Mouse (Mus musculus) neural tube, embryonic 11.5 days (tissue): ENCODE data around the gene Ankrd11. TPM values are rescaled to one million over a fixed set of nuclear protein-coding genes. Genes with fewer than 3 reads are reported as not detected.

Experiments
- ATAC-seq: fragments of 200-750 bp; cut with Nextera tagmentation; 2 replicates; pipeline ENCODE4 v1.8.0; 2017; ENCODE audit warnings: moderate number of reproducible peaks, mild to moderate bottlenecking, moderate TSS enrichment, moderate library complexity; ENCODE audit not compliant: insufficient read depth, low FRiP score, low TSS enrichment
- DNase-seq: peaks from one replicate; pipeline ENCODE4 v3.0.0-alpha.2; 2015; ENCODE audit warnings: low spot score
- H3K27ac ChIP-seq: fragments of 300-500 bp; sonication (generic); 2 replicates; pipeline ENCODE4 v1.5.1; 2014; ENCODE audit warnings: low read depth, mild to moderate bottlenecking, low read length
- H3K27me3 ChIP-seq: fragments of 300-500 bp; sonication (generic); 2 replicates; pipeline ENCODE4 v1.6.1; 2014; ENCODE audit warnings: mild to moderate bottlenecking, low read length, mixed read lengths; ENCODE audit not compliant: control insufficient read depth, insufficient read depth
- H3K36me3 ChIP-seq: fragments of 300-500 bp; sonication (generic); 2 replicates; pipeline ENCODE4 v1.6.1; 2014; ENCODE audit warnings: mild to moderate bottlenecking, low read length, moderate library complexity, mixed read lengths; ENCODE audit not compliant: control insufficient read depth, insufficient read depth
- H3K4me1 ChIP-seq: fragments of 300-500 bp; sonication (generic); 2 replicates; pipeline ENCODE4 v1.6.1; 2014; ENCODE audit warnings: low read length, mixed read lengths; ENCODE audit not compliant: control insufficient read depth, insufficient read depth
- H3K4me2 ChIP-seq: fragments of 300-500 bp; sonication (generic); 2 replicates; pipeline ENCODE4 v1.6.1; 2014; ENCODE audit warnings: low read depth, mild to moderate bottlenecking, moderate library complexity
- H3K4me3 ChIP-seq: fragments of 300-500 bp; sonication (generic); 2 replicates; pipeline ENCODE4 v1.5.1; 2014; ENCODE audit warnings: low read depth, low read length
- H3K9ac ChIP-seq: fragments of 300-500 bp; sonication (generic); 2 replicates; pipeline ENCODE4 v1.6.1; 2014; ENCODE audit warnings: mild to moderate bottlenecking, low read length
- H3K9me3 ChIP-seq: fragments of 300-500 bp; sonication (generic); 2 replicates; pipeline ENCODE4 v1.6.1; 2016; ENCODE audit warnings: low read length; ENCODE audit not compliant: control insufficient read depth
- WGBS: fragments of 180-500 bp; shearing (Covaris S2); extraction: QIAGEN DNeasy Blood & Tissue Kit; methylation state at CpG from one replicate; pipeline ENCODE4 v1.1.7; 2014; 5-methylcytosine and 5-hydroxymethylcytosine counted together
- polyA plus RNA-seq: library from polyadenylated mRNA; unstranded; fragments of >200 nt; fragmentation: Nextera tagmentation; extraction: Ambion mirVana; gene quantifications from 2 replicates; pipeline ENCODE4 v1.2.1, GENCODE M21; 2014

Ankrd11 gene
- polyA plus RNA-seq, 1 experiment from 2014 or later, result 88.3 TPM

- no peak overlapping the region for H3K9ac ChIP-seq
- no peaks in the 10 kb centered on the region for H3K36me3 ChIP-seq
- H3K9me3 ChIP-seq, result no peaks in the 10 kb centered on the region
- H3K4me3 ChIP-seq, result no peak overlapping the region
- no peak overlapping the region for H3K27ac ChIP-seq
- no peaks in the 10 kb centered on the region for H3K27me3 ChIP-seq
- H3K4me2 ChIP-seq, result no peak overlapping the region
- H3K4me1 ChIP-seq, result no peaks in the 10 kb centered on the region
- ATAC-seq (no peak), DNase-seq (no peak)
- WGBS, result 89% methylated on average over 8 of the region's 8 CpGs
These were observed 115.9 kb downstream of the Ankrd11 start for GRCm38 (mm10) chr8:122925939-122926722.

- no peak overlapping the region for H3K27ac ChIP-seq
- 77% methylated on average over 6 of the region's 6 CpGs for WGBS
These were observed 118.0 kb downstream of the Ankrd11 start for GRCm38 (mm10) chr8:122924091-122924490.

GRCm38 (mm10) chr8:122923431-122924090 is 118.5 kb downstream of the Ankrd11 start:
- no peak overlapping the region for H3K4me3 ChIP-seq
- no peaks in the 10 kb centered on the region for H3K27me3 ChIP-seq
- H3K9me3 ChIP-seq, result no peaks in the 10 kb centered on the region
- H3K9ac ChIP-seq, result no peak overlapping the region
- no peak overlapping the region for H3K27ac ChIP-seq
- 0 out of 2 replicates have a peak, but pooled peaks cover 3% of the 10 kb centered on the region for H3K4me1 ChIP-seq
- WGBS, result 64% methylated on average over 7 of the region's 7 CpGs
- DNase-seq, result no peak
- H3K36me3 ChIP-seq, result no peaks in the 10 kb centered on the region
- H3K4me2 ChIP-seq, result no peak overlapping the region
- ATAC-seq, result no peak

More at GRCm38 (mm10) chr8:122924091-122924490, 118.0 kb downstream of the Ankrd11 start:
- no peak overlapping the region for H3K9ac ChIP-seq
- no peak overlapping the region for H3K4me3 ChIP-seq
- no peak overlapping the region for H3K4me2 ChIP-seq
- DNase-seq (no peak), ATAC-seq (no peak)
- no peaks in the 10 kb centered on the region for H3K9me3 ChIP-seq
- no peaks in the 10 kb centered on the region for H3K4me1 ChIP-seq
- H3K27me3 ChIP-seq, result no peaks in the 10 kb centered on the region
- no peaks in the 10 kb centered on the region for H3K36me3 ChIP-seq

GRCm38 (mm10) chr8:122922945-122923344 is 119.1 kb downstream of the Ankrd11 start:
- Histone ChIP-seq H3K27me3 (no peaks in the 10 kb centered on the region), H3K4me3 (no peak overlapping the region), H3K9me3 (no peaks in the 10 kb centered on the region), H3K27ac (no peak overlapping the region), H3K9ac (no peak overlapping the region), H3K36me3 (no peaks in the 10 kb centered on the region), H3K4me1 (0 out of 2 replicates have a peak, but pooled peaks cover 3% of the 10 kb centered on the region), H3K4me2 (no peak overlapping the region)
- WGBS, result 85% methylated on average over 3 of the region's 3 CpGs
- DNase-seq, result no peak
- ATAC-seq, result no peak

GRCm38 (mm10) chr8:122920890-122921289 is 121.2 kb downstream of the Ankrd11 start:
- no peak overlapping the region for H3K4me2 ChIP-seq
- 0 out of 2 replicates have a peak, but pooled peaks cover 3% of the 10 kb centered on the region for H3K4me1 ChIP-seq
- no peak overlapping the region for H3K9ac ChIP-seq
- H3K9me3 ChIP-seq, result no peaks in the 10 kb centered on the region
- H3K36me3 ChIP-seq, result no peaks in the 10 kb centered on the region
- DNase-seq (no peak), ATAC-seq (no peak)
- no peaks in the 10 kb centered on the region for H3K27me3 ChIP-seq
- no peak overlapping the region for H3K27ac ChIP-seq
- WGBS, result 80% methylated on average over 7 of the region's 7 CpGs
- no peak overlapping the region; the same call in 1 of the 2 replicates for H3K4me3 ChIP-seq

- ATAC-seq (no peak), DNase-seq (no peak)
- no peaks in the 10 kb centered on the region for H3K36me3 ChIP-seq
- WGBS, result 84% methylated on average over 7 of the region's 7 CpGs
- H3K27ac ChIP-seq, result no peak overlapping the region
- no peak overlapping the region for H3K9ac ChIP-seq
- H3K27me3 ChIP-seq, result no peaks in the 10 kb centered on the region
- H3K4me2 ChIP-seq, result no peak overlapping the region
- H3K4me3 ChIP-seq, result no peak overlapping the region
- no peaks in the 10 kb centered on the region for H3K9me3 ChIP-seq
- 0 out of 2 replicates have a peak, but pooled peaks cover 3% of the 10 kb centered on the region for H3K4me1 ChIP-seq
These were observed 123.5 kb downstream of the Ankrd11 start for GRCm38 (mm10) chr8:122918438-122919107.

- no peak for ATAC-seq
- Histone ChIP-seq H3K27ac (no peak overlapping the region), H3K27me3 (no peaks in the 10 kb centered on the region), H3K4me3 (no peak overlapping the region), H3K4me2 (no peak overlapping the region), H3K9ac (no peak overlapping the region), H3K4me1 (0 out of 2 replicates have a peak, but pooled peaks cover 3% of the 10 kb centered on the region), H3K36me3 (no peaks in the 10 kb centered on the region), H3K9me3 (no peaks in the 10 kb centered on the region)
- WGBS, result 74% methylated on average over 11 of the region's 11 CpGs
- DNase-seq, result no peak
These were observed 124.3 kb downstream of the Ankrd11 start for GRCm38 (mm10) chr8:122917531-122918392.

GRCm38 (mm10) chr8:122916766-122917165 is 125.3 kb downstream of the Ankrd11 start:
- no peak overlapping the region for H3K4me2 ChIP-seq
- H3K4me1 ChIP-seq, result 0 out of 2 replicates have a peak, but pooled peaks cover 3% of the 10 kb centered on the region
- WGBS, result 79% methylated on average over 3 of the region's 3 CpGs
- H3K27me3 ChIP-seq, result no peaks in the 10 kb centered on the region
- no peaks in the 10 kb centered on the region for H3K9me3 ChIP-seq
- H3K4me3 ChIP-seq, result no peak overlapping the region
- H3K36me3 ChIP-seq, result no peaks in the 10 kb centered on the region
- DNase-seq, result no peak
- H3K27ac ChIP-seq, result no peak overlapping the region
- ATAC-seq, result no peak
- no peak overlapping the region for H3K9ac ChIP-seq
